Mouse (Mus musculus) heart, embryonic 11.5 days (tissue): Measurements from ENCODE around the gene Ttc32. TPM values are rescaled to one million over a fixed set of nuclear protein-coding genes. Genes with fewer than 3 reads are reported as not detected.

Source experiments
- ATAC-seq: fragments of 200-750 bp; cut with Nextera tagmentation; replicated peaks from 2 replicates; pipeline ENCODE4 v1.8.0; 2017; ENCODE audit warnings: moderate library complexity; ENCODE audit not compliant: insufficient number of reproducible peaks, low FRiP score, low TSS enrichment
- H3K27ac ChIP-seq: fragments of 300-500 bp; sonication (generic); 2 replicates; pipeline ENCODE4 v1.5.1; 2014; ENCODE audit warnings: mild to moderate bottlenecking, low read depth, low read length
- H3K27me3 ChIP-seq: fragments of 300-500 bp; sonication (generic); 2 replicates; pipeline ENCODE4 v1.6.1; 2014; ENCODE audit warnings: mild to moderate bottlenecking, low read length, mixed read lengths; ENCODE audit not compliant: control insufficient read depth, insufficient read depth
- H3K36me3 ChIP-seq: fragments of 300-500 bp; sonication (generic); 2 replicates; pipeline ENCODE4 v1.6.1; 2014; ENCODE audit warnings: mild to moderate bottlenecking, low read length, moderate library complexity, mixed read lengths; ENCODE audit not compliant: control insufficient read depth, insufficient read depth
- H3K4me1 ChIP-seq: fragments of 300-500 bp; sonication (generic); 2 replicates; pipeline ENCODE4 v1.6.1; 2014; ENCODE audit warnings: low read length; ENCODE audit not compliant: control insufficient read depth, insufficient read depth
- H3K4me2 ChIP-seq: fragments of 300-500 bp; sonication (generic); 2 replicates; pipeline ENCODE4 v1.6.1; 2014; ENCODE audit warnings: mild to moderate bottlenecking, moderate library complexity
- H3K4me3 ChIP-seq: fragments of 300-500 bp; sonication (generic); 2 replicates; pipeline ENCODE4 v1.5.1; 2014; ENCODE audit warnings: low read depth, low read length
- H3K9ac ChIP-seq: fragments of 300-500 bp; sonication (generic); 2 replicates; pipeline ENCODE4 v1.6.1; 2014; ENCODE audit warnings: mild to moderate bottlenecking, low read depth, low read length, moderate library complexity
- H3K9me3 ChIP-seq: fragments of 300-500 bp; sonication (generic); replicated peaks from 2 replicates; pipeline ENCODE4 v1.6.1; 2016; ENCODE audit warnings: low read length; ENCODE audit not compliant: control insufficient read depth
- WGBS: fragments of 180-500 bp; shearing (Covaris S2); extraction: QIAGEN DNeasy Blood & Tissue Kit; methylation state at CpG from one replicate; pipeline ENCODE4 v1.1.7; 2014; ENCODE audit not compliant: insufficient replicate concordance; 5-methylcytosine and 5-hydroxymethylcytosine counted together
- polyA plus RNA-seq: library from polyadenylated mRNA; unstranded; fragments of >200 nt; fragmentation: Nextera tagmentation; extraction: Ambion mirVana; gene quantifications from 2 replicates; pipeline ENCODE4 v1.2.1, GENCODE M21; 2014

The Ttc32 gene
- polyA plus RNA-seq, 1 experiment from 2014 or later: 13.2 TPM

GRCm38 (mm10) chr12:9033140-9033539 lies 3.3 kb downstream of the Ttc32 start:
- no peaks in the 10 kb centered on the region; the same call in 1 of the 2 replicates for H3K36me3 ChIP-seq
- no peak for ATAC-seq
- no peaks in the 10 kb centered on the region for H3K27me3 ChIP-seq
- H3K9ac ChIP-seq: no peak overlapping the region
- no peaks in the 10 kb centered on the region for H3K4me1 ChIP-seq
- H3K4me2 ChIP-seq: no peak overlapping the region
- no peak overlapping the region for H3K4me3 ChIP-seq
- H3K9me3 ChIP-seq: no peaks in the 10 kb centered on the region
- no peak overlapping the region for H3K27ac ChIP-seq

DNA sequence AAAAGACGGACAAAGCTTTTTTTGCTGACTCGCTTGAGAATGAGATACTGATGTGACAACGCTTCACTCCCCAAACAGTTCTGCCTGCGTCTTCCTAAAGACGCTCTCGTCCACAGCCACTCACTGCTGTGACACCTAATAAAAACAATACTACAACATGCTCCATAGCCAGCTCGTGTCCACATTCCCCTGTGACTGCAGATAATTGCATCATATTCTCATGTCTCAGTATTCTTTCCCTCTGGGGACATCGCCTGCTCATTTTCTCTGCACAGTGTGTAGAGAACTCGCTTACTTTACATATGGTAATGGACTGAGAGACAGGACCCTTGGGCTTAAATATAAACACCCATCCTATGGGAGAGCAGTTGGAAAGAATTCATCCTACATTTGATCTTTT lies 6.6 kb downstream of the Ttc32 start:
- no peak for ATAC-seq
- WGBS: 80% methylated on average over 9 of the region's 9 CpGs

DNA sequence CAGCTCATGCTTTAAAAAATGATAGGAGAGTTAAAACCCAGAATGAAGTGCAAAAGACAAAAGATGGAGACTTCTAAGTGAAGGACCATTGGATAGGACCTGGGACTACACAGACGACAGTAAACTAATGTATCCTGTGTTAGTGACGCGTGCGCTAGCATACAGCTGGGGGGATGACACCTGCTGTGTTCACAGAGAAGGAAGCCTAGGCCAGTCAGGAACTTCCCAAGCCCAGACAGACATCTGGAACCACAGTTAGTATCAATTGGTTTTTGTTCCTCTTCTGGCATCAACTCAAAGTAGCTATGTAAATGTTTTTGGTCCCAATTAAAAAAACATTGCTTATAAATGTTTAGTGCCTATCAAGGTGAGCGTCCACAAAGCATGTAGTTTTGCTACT lies 10.4 kb downstream of the Ttc32 start:
- no peaks in the 10 kb centered on the region for H3K27me3 ChIP-seq
- H3K4me3 ChIP-seq: no peak overlapping the region
- no peak overlapping the region for H3K9ac ChIP-seq
- WGBS: 80% methylated on average over 5 of the region's 5 CpGs
- H3K9me3 ChIP-seq: no peaks in the 10 kb centered on the region
- H3K4me1 ChIP-seq: no peaks in the 10 kb centered on the region
- no peak overlapping the region for H3K27ac ChIP-seq
- ATAC-seq: no peak
- no peak overlapping the region for H3K4me2 ChIP-seq
- no peaks in the 10 kb centered on the region; the same call in 1 of the 2 replicates for H3K36me3 ChIP-seq

More for the DNA sequence above, 6.6 kb downstream of the Ttc32 start:
- no peak overlapping the region for H3K27ac ChIP-seq
- no peaks in the 10 kb centered on the region for H3K4me1 ChIP-seq
- no peak overlapping the region for H3K4me2 ChIP-seq
- no peak overlapping the region for H3K9ac ChIP-seq
- no peaks in the 10 kb centered on the region; the same call in 1 of the 2 replicates for H3K36me3 ChIP-seq
- H3K9me3 ChIP-seq: no peaks in the 10 kb centered on the region
- no peaks in the 10 kb centered on the region for H3K27me3 ChIP-seq
- H3K4me3 ChIP-seq: no peak overlapping the region

DNA sequence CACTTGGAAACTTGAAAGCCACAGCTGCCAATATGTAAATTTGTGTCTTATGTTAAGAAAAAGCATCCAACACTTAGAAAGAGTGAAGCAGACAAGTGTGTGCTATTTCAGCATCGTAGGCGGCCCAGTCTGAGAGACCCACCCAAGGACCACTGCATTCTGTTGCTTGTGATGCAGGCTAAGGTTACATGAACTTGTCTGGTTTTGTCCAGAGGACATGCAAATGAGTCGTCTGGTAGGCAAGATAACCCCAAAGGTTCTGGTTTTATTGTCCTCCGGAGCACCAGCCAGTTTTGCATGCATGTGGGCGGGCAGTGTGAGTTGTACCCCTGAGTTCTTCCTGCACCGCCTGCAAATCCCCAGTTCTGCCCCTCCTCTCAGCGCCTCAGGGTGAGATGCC lies 10.9 kb downstream of the Ttc32 start:
- Histone ChIP-seq H3K9ac (no peak overlapping the region), H3K36me3 (no peaks in the 10 kb centered on the region; the same call in 1 of the 2 replicates), H3K9me3 (no peaks in the 10 kb centered on the region), H3K4me3 (no peak overlapping the region), H3K4me1 (no peaks in the 10 kb centered on the region), H3K27ac (no peak overlapping the region), H3K4me2 (no peak overlapping the region), H3K27me3 (no peaks in the 10 kb centered on the region)
- no peak for ATAC-seq
- 63% methylated on average over 7 of the region's 7 CpGs for WGBS

DNA sequence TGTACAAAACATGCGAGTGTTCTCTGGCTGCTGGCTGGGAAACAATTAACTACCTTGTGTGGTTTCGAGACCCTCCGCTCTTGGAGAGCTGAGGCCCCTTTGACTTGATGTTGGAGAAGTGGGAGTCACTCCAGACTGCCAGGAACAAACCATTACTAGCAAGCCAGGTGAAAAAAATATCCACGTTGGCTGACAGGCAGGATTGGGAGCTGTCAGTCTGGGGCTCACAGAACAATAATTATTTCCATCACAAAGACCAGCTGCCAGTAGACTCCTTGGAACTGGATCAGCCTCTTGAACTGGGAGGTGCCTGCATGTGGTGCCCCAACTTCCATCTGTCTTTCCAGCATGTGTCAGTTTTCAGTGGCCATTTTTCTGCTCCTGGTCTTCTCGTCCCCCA lies 12.5 kb downstream of the Ttc32 start:
- Histone ChIP-seq H3K4me1 (no peaks in the 10 kb centered on the region), H3K36me3 (no peaks in the 10 kb centered on the region), H3K27me3 (no peaks in the 10 kb centered on the region), H3K9ac (no peak overlapping the region), H3K4me2 (no peak overlapping the region), H3K4me3 (no peak overlapping the region), H3K9me3 (no peaks in the 10 kb centered on the region), H3K27ac (no peak overlapping the region)
- 76% methylated on average over 5 of the region's 5 CpGs for WGBS
- no peak for ATAC-seq

GRCm38 (mm10) chr12:9042759-9043158 lies 13.0 kb downstream of the Ttc32 start:
- H3K4me3 ChIP-seq: no peak overlapping the region
- H3K9me3 ChIP-seq: no peaks in the 10 kb centered on the region
- WGBS: 81% methylated on average over 3 of the region's 3 CpGs
- H3K36me3 ChIP-seq: no peaks in the 10 kb centered on the region
- no peak overlapping the region for H3K9ac ChIP-seq
- H3K27ac ChIP-seq: no peak overlapping the region
- ATAC-seq: no peak
- no peak overlapping the region for H3K4me2 ChIP-seq
- H3K4me1 ChIP-seq: no peaks in the 10 kb centered on the region
- no peaks in the 10 kb centered on the region for H3K27me3 ChIP-seq

DNA sequence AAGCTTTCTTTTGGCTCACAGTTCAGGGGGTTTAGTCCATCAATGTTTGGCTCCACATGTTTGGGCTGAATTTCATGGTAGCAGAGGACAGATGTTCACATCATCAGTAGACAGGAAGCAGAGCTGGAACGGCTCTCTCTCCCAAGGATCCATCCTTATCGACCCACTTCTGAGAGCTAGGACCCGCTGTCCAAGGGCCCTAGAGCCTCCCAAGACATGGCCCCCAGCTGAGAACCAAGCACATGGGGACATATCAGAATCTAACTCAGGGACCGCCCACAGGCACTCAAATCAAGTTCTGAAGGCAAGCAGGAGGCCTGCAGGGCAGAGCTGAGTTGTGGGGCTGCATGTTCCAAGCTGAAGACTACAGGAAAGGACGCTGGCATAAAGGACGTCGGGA lies 14.9 kb downstream of the Ttc32 start:
- Histone ChIP-seq H3K27me3 (no peaks in the 10 kb centered on the region), H3K4me1 (no peaks in the 10 kb centered on the region), H3K4me3 (no peak overlapping the region), H3K36me3 (no peaks in the 10 kb centered on the region), H3K9me3 (no peaks in the 10 kb centered on the region), H3K4me2 (no peak overlapping the region), H3K9ac (no peak overlapping the region), H3K27ac (no peak overlapping the region)
- WGBS: 88% methylated on average over 7 of the region's 7 CpGs
- no peak for ATAC-seq

DNA sequence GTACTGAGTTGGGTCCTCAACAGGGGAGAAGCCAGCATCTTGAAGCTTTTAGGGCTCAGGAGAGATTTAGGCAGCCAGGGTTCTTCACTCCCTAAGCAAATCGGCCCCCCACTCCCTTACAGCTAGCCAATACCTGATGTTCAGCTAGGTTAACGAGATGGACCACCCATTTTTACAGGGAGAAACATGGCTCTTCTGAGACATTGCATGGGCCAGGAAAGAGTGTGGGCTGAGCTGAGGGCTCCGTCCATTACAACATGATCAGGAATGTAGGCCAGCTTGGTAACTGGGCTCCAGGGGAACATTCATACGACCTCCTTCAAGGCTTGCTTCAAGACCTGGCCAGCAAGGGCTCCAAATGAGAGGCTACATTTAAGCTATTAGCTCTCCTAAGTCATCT lies 16.9 kb downstream of the Ttc32 start:
- no peak for ATAC-seq

DNA sequence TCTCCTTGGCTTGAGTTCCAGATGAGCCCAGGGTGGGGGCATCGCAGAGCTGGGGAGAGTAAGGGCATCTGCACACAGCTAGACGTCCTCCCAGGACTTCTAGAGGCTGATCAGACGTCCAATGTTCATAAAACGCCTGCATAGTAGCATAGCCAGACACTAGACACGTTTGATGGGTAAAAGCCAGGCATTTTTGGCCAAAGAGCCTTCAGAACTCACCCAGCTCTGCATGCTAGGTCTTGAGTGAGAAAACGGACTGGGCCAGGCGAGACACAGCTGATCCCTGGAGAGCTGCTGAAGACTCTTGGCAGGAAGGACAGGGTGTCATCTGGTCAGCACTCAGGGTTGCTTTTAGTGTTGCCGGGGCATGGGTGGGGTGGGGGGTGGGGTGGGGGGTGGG lies 18.3 kb downstream of the Ttc32 start:
- Histone ChIP-seq H3K36me3 (no peaks in the 10 kb centered on the region), H3K27ac (no peak overlapping the region)

More for the DNA sequence above, 16.9 kb downstream of the Ttc32 start:
- Histone ChIP-seq H3K9me3 (no peaks in the 10 kb centered on the region), H3K27me3 (no peaks in the 10 kb centered on the region), H3K4me3 (no peak overlapping the region), H3K27ac (no peak overlapping the region), H3K4me1 (no peaks in the 10 kb centered on the region), H3K4me2 (no peak overlapping the region), H3K9ac (no peak overlapping the region), H3K36me3 (no peaks in the 10 kb centered on the region)
- WGBS: 74% methylated on average over 4 of the region's 4 CpGs

More for the DNA sequence above, 18.3 kb downstream of the Ttc32 start:
- WGBS: 62% methylated on average over 8 of the region's 8 CpGs
- Histone ChIP-seq H3K9ac (no peak overlapping the region), H3K4me2 (no peak overlapping the region), H3K9me3 (no peaks in the 10 kb centered on the region), H3K27me3 (no peaks in the 10 kb centered on the region), H3K4me1 (no peaks in the 10 kb centered on the region), H3K4me3 (no peak overlapping the region)
- no peak for ATAC-seq
